20 mouse cellular contexts compared by ENCODE assay signal in genomic region chr13:91680764-91681437, GRCm38 (mm10).
A peak's percentile ranks its signal among the peaks of the same experiment; 100 is the strongest.
DNase-seq lines count a peak whose midpoint lies in the region; ATAC-seq and TF ChIP-seq lines count a peak whose summit lies in the region.
"Had no signal": no experiment of that assay in that cellular context is flagged by ENCODE, and none has a peak within 500 bp of the region (broad histone marks: within the 10 kb centered on the region; RNA-seq: fewer than 3 reads in every experiment).

No protein-coding gene starts in this region.

- no peak overlapping the region for H3K4me2 ChIP-seq in liver, postnatal 0 days (ENCODE audit: low read depth, low read length)
- H3K4me2 ChIP-seq: forebrain, embryonic 13.5 days; heart, embryonic 13.5 days; hindbrain, embryonic 12.5 days had no signal

- no peak for TF ChIP-seq CTCF in liver, postnatal 0 days (IDR thresholded peaks at IDR 0.05; ENCODE audit: low read depth)

- TF ChIP-seq EP300 in liver, postnatal 0 days (IDR thresholded peaks at IDR 0.05; ENCODE audit: low read depth), result no peak

- no peaks in the 10 kb centered on the region for H3K4me1 ChIP-seq in liver, postnatal 0 days (ENCODE audit: insufficient read depth)
- H3K4me1 ChIP-seq: embryonic facial prominence, embryonic 10.5 days; forebrain, embryonic 13.5 days; hindbrain, embryonic 12.5 days had no signal

- H3K27ac ChIP-seq in liver, postnatal 0 days (ENCODE audit: low read depth), result 0 out of 2 replicates have a peak overlapping the region, but pooled peaks have one; percentile 22
- H3K27ac ChIP-seq: embryonic facial prominence, embryonic 10.5 days; forebrain, embryonic 13.5 days; heart, embryonic 13.5 days; hindbrain, embryonic 12.5 days had no signal

- no peaks in the 10 kb centered on the region for H3K9me3 ChIP-seq in liver, postnatal 0 days (ENCODE audit: low read length)
- H3K9me3 ChIP-seq: embryonic facial prominence, embryonic 10.5 days; forebrain, embryonic 13.5 days; G1E; heart, embryonic 13.5 days; hindbrain, embryonic 12.5 days had no signal

- no peak for DNase-seq in liver, postnatal 0 days
- DNase-seq in liver, result no peak
- DNase-seq in cerebellum, postnatal 14 days, result no peak
- no peak for DNase-seq in heart, adult 8-10 months (ENCODE audit: low spot score)
- no peak for DNase-seq in cerebellum, adult 11-12 months
- DNase-seq: adrenal gland, postnatal 14 days; cerebellum, adult 2 months; cerebellum, postnatal 25 days; forebrain, postnatal 0 days; gastrocnemius, postnatal 14 days; heart, postnatal 36 days had no signal

- WGBS in liver, postnatal 0 days (ENCODE audit: insufficient replicate concordance), result 69% methylated on average over 8 of the region's 8 CpGs

- no peak overlapping the region for H3K9ac ChIP-seq in liver, postnatal 0 days (replicated peaks)
- H3K9ac ChIP-seq: forebrain, embryonic 13.5 days; forebrain, postnatal 0 days; heart, embryonic 13.5 days; hindbrain, embryonic 12.5 days had no signal

- H3K4me3 ChIP-seq in liver, postnatal 0 days (ENCODE audit: low read depth, low read length), result no peak overlapping the region
- H3K4me3 ChIP-seq: embryonic facial prominence, embryonic 10.5 days; forebrain, embryonic 13.5 days; heart, embryonic 13.5 days; hindbrain, embryonic 12.5 days had no signal

- no peaks in the 10 kb centered on the region for H3K27me3 ChIP-seq in liver, postnatal 0 days (ENCODE audit: insufficient read depth, low read length)
- H3K27me3 ChIP-seq: forebrain, embryonic 13.5 days; heart, embryonic 13.5 days; hindbrain, embryonic 12.5 days had no signal

- H3K36me3 ChIP-seq in liver, postnatal 0 days (replicated peaks; ENCODE audit: insufficient read depth, low read length), result no peaks in the 10 kb centered on the region

- ATAC-seq in liver, postnatal 0 days, result no peak
- peak; percentile 97 for ATAC-seq in granulocyte monocyte progenitor cell, adult 5-6 weeks (replicated peaks; ENCODE audit: poor library complexity, severe bottlenecking)
- ATAC-seq in monocyte, adult 5-6 weeks (replicated peaks; ENCODE audit: insufficient number of reproducible peaks, low FRiP score, low TSS enrichment, poor library complexity, severe bottlenecking), result peak; percentile 90
- ATAC-seq: forebrain, embryonic 13.5 days; forebrain, postnatal 0 days; hindbrain, embryonic 16.5 days; inflammation-experienced regulatory T-cells, adult 6 months had no signal
